Mouse (Mus musculus) MEL (cell line): ENCODE data around the gene Ripply3. TPM values are rescaled to one million over a fixed set of nuclear protein-coding genes. Genes with fewer than 3 reads are reported as not detected.

Experiments
- DNase-seq: peaks from one replicate; pipeline ENCODE4 v3.0.0; 2011; ENCODE audit warnings: low read depth, low spot score
- H3K27ac ChIP-seq: 2 replicates; pipeline ENCODE4 v1.5.1; 2012; ENCODE audit warnings: low read depth, mild to moderate bottlenecking, control low read depth, low read length, moderate library complexity; ENCODE audit not compliant: control insufficient read depth
- H3K27me3 ChIP-seq, 2 experiments: fragments of 150-350 bp in 1 of 2; sonication (generic) in 1 of 2; 2 replicates each; pipeline ENCODE4 v1.6.1; 2012; ENCODE audit warnings: low read length in 2 of 2, mild to moderate bottlenecking in 2 of 2, improper control_type of control experiment in 1 of 2, moderate library complexity in 1 of 2; ENCODE audit not compliant: insufficient read depth in 2 of 2, control insufficient read depth in 1 of 2
- H3K36me3 ChIP-seq, 2 experiments: 2 replicates each; pipeline ENCODE4 v1.6.1; 2012 to 2014; ENCODE audit warnings: low read length in 2 of 2, improper control_type of control experiment in 1 of 2, inconsistent platforms in 1 of 2, mild to moderate bottlenecking in 1 of 2; ENCODE audit not compliant: insufficient read depth in 2 of 2, control insufficient read depth in 1 of 2
- H3K4me1 ChIP-seq, 2 experiments: fragments of 150-350 bp in 1 of 2; sonication (generic) in 1 of 2; 2 replicates each; pipeline ENCODE4 v1.6.1; 2012; ENCODE audit warnings: low read length in 2 of 2, improper control_type of control experiment in 1 of 2, mild to moderate bottlenecking in 1 of 2; ENCODE audit not compliant: insufficient read depth in 2 of 2, control insufficient read depth in 1 of 2
- H3K4me3 ChIP-seq, 2 experiments: fragments of 150-350 bp in 1 of 2; sonication (generic) in 1 of 2; 2 replicates each; pipeline ENCODE4 v1.5.1; 2012; ENCODE audit warnings: low read depth in 2 of 2, low read length in 2 of 2, mild to moderate bottlenecking in 2 of 2, moderate library complexity in 2 of 2, control low read depth in 1 of 2, improper control_type of control experiment in 1 of 2; ENCODE audit not compliant: control insufficient read depth in 1 of 2, insufficient read depth in 1 of 2
- H3K79me2 ChIP-seq: 2 replicates; pipeline ENCODE4 v1.6.1; 2012; ENCODE audit warnings: mild to moderate bottlenecking, low read length, moderate library complexity; ENCODE audit not compliant: control insufficient read depth, poor library complexity, insufficient read depth
- H3K9ac ChIP-seq: 2 replicates; pipeline ENCODE4 v1.6.1; 2012; ENCODE audit warnings: low read depth, mild to moderate bottlenecking, control low read depth, low read length, moderate library complexity; ENCODE audit not compliant: control insufficient read depth, poor library complexity, severe bottlenecking
- H3K9me3 ChIP-seq: fragments of 150-350 bp; sonication (generic); replicated peaks from 2 replicates; pipeline ENCODE4 v1.6.1; 2012; ENCODE audit warnings: mild to moderate bottlenecking, low read length, improper control_type of control experiment, moderate library complexity; ENCODE audit not compliant: insufficient read depth
- BHLHE40 ChIP-seq: IDR thresholded peaks from 2 replicates; pipeline ENCODE4 v1.6.1; 2012; ENCODE audit warnings: low read depth, mild to moderate bottlenecking, inconsistent platforms, low read length, improper control_type of control experiment, borderline replicate concordance
- CHD1 ChIP-seq: IDR thresholded peaks from 2 replicates; pipeline ENCODE4 v1.6.1; 2012; ENCODE audit warnings: low read depth, mild to moderate bottlenecking, inconsistent platforms, low read length, improper control_type of control experiment
- CHD2 ChIP-seq: IDR thresholded peaks from 2 replicates; pipeline ENCODE4 v1.6.1; 2011; ENCODE audit warnings: low read length, improper control_type of control experiment
- CTCF ChIP-seq, 3 experiments: IDR thresholded peaks in 2 of 3; conservative IDR thresholded peaks in 1 of 3; 2 replicates each; pipeline ENCODE4 v1.5.1; 2011 to 2012; ENCODE audit warnings: low read length in 3 of 3, low read depth in 2 of 3, mild to moderate bottlenecking in 2 of 3, improper control_type of control experiment in 1 of 3, inconsistent platforms in 1 of 3, mixed read lengths in 1 of 3, moderate library complexity in 1 of 3; ENCODE audit not compliant: control insufficient read depth in 1 of 3, insufficient read depth in 1 of 3, poor library complexity in 1 of 3, severe bottlenecking in 1 of 3
- E2F4 ChIP-seq: IDR thresholded peaks from 2 replicates; pipeline ENCODE4 v1.6.1; 2011; ENCODE audit warnings: low read depth, low read length, improper control_type of control experiment, borderline replicate concordance
- ETS1 ChIP-seq: IDR thresholded peaks from 2 replicates; pipeline ENCODE4 v1.6.1; 2012; ENCODE audit warnings: low read depth, mild to moderate bottlenecking, inconsistent platforms, low read length, improper control_type of control experiment, moderate library complexity
- HCFC1 ChIP-seq: IDR thresholded peaks from 2 replicates; pipeline ENCODE4 v1.6.1; 2012; ENCODE audit warnings: low read depth, mild to moderate bottlenecking, inconsistent platforms, low read length, improper control_type of control experiment, moderate library complexity
- JUND ChIP-seq: IDR thresholded peaks from 2 replicates; pipeline ENCODE4 v1.6.1; 2011; ENCODE audit warnings: low read depth, mild to moderate bottlenecking, improper control_type of control experiment, low read length
- KAT2A ChIP-seq: conservative IDR thresholded peaks from 2 replicates; pipeline ENCODE4 v1.6.1; 2012; ENCODE audit warnings: low read depth, low read length, improper control_type of control experiment, inconsistent platforms
- MAX ChIP-seq: IDR thresholded peaks from 2 replicates; pipeline ENCODE4 v1.6.1; 2011; ENCODE audit warnings: low read length, improper control_type of control experiment
- MAZ ChIP-seq: IDR thresholded peaks from 2 replicates; pipeline ENCODE4 v1.6.1; 2012; ENCODE audit warnings: low read depth, mild to moderate bottlenecking, inconsistent platforms, low read length, improper control_type of control experiment
- MXI1 ChIP-seq: IDR thresholded peaks from 2 replicates; pipeline ENCODE4 v1.6.1; 2011; ENCODE audit warnings: mild to moderate bottlenecking, low read depth, low read length, improper control_type of control experiment
- MYB ChIP-seq: IDR thresholded peaks from 2 replicates; pipeline ENCODE4 v1.6.1; 2011; ENCODE audit warnings: mild to moderate bottlenecking, low read depth, low read length, improper control_type of control experiment
- MYC ChIP-seq: IDR thresholded peaks from 2 replicates; pipeline ENCODE4 v1.6.1; 2011; ENCODE audit warnings: low read depth, mild to moderate bottlenecking, low read length, improper control_type of control experiment, moderate library complexity
- NELFE ChIP-seq: IDR thresholded peaks from 2 replicates; pipeline ENCODE4 v1.6.1; 2011; ENCODE audit warnings: low read depth, low read length, improper control_type of control experiment
- POLR2A ChIP-seq, 2 experiments: IDR thresholded peaks; 2 replicates each; pipeline ENCODE4 v1.6.1; 2011 to 2012; ENCODE audit warnings: low read length in 2 of 2, mild to moderate bottlenecking in 2 of 2, control low read depth in 1 of 2, improper control_type of control experiment in 1 of 2, low read depth in 1 of 2, moderate library complexity in 1 of 2; ENCODE audit not compliant: control insufficient read depth in 1 of 2, insufficient read depth in 1 of 2, poor library complexity in 1 of 2
- POLR2AphosphoS5 ChIP-seq: IDR thresholded peaks from 2 replicates; pipeline ENCODE4 v1.6.1; 2012; ENCODE audit warnings: low read depth, borderline replicate concordance, mild to moderate bottlenecking, inconsistent platforms, low read length, moderate library complexity, mixed read lengths
- RAD21 ChIP-seq: IDR thresholded peaks from 2 replicates; pipeline ENCODE4 v1.6.1; 2011; ENCODE audit warnings: mild to moderate bottlenecking, low read depth, low read length, improper control_type of control experiment
- SIN3A ChIP-seq: IDR thresholded peaks from 2 replicates; pipeline ENCODE4 v1.6.1; 2012; ENCODE audit warnings: low read length, improper control_type of control experiment, inconsistent platforms
- TAL1 ChIP-seq: IDR thresholded peaks from 2 replicates; pipeline ENCODE4 v1.6.1; 2012; ENCODE audit warnings: mild to moderate bottlenecking, inconsistent platforms, low read length, moderate library complexity, mixed read lengths
- TBP ChIP-seq: IDR thresholded peaks from 2 replicates; pipeline ENCODE4 v1.8.0; 2011; ENCODE audit warnings: low read depth, low read length, improper control_type of control experiment
- TCF12 ChIP-seq: IDR thresholded peaks from 2 replicates; pipeline ENCODE4 v1.6.1; 2014; ENCODE audit warnings: low read depth, mild to moderate bottlenecking, inconsistent platforms, low read length, improper control_type of control experiment, moderate library complexity
- UBTF ChIP-seq: IDR thresholded peaks from 2 replicates; pipeline ENCODE4 v1.6.1; 2012; ENCODE audit warnings: low read depth, mild to moderate bottlenecking, inconsistent platforms, low read length, improper control_type of control experiment, moderate library complexity, borderline replicate concordance; ENCODE audit not compliant: insufficient read depth
- USF1 ChIP-seq: IDR thresholded peaks from 2 replicates; pipeline ENCODE4 v1.6.1; 2014; ENCODE audit warnings: low read depth, mild to moderate bottlenecking, inconsistent platforms, low read length, improper control_type of control experiment, moderate library complexity
- USF2 ChIP-seq, 2 experiments: IDR thresholded peaks; 2 replicates each; pipeline ENCODE4 v1.6.1; 2011 to 2012; ENCODE audit warnings: improper control_type of control experiment in 2 of 2, low read length in 2 of 2, borderline replicate concordance in 1 of 2, inconsistent platforms in 1 of 2, low read depth in 1 of 2, mild to moderate bottlenecking in 1 of 2; ENCODE audit not compliant: insufficient read depth in 1 of 2
- ZC3H11A ChIP-seq: IDR thresholded peaks from 2 replicates; pipeline ENCODE4 v1.6.1; 2012; ENCODE audit warnings: low read depth, mild to moderate bottlenecking, inconsistent platforms, low read length, improper control_type of control experiment
- ZKSCAN1 ChIP-seq: IDR thresholded peaks from 2 replicates; pipeline ENCODE4 v1.6.1; 2012; ENCODE audit warnings: low read depth, mild to moderate bottlenecking, inconsistent platforms, low read length, improper control_type of control experiment, moderate library complexity
- ZMIZ1 ChIP-seq: IDR thresholded peaks from 2 replicates; pipeline ENCODE4 v1.6.1; 2012; ENCODE audit warnings: low read depth, mild to moderate bottlenecking, inconsistent platforms, low read length, improper control_type of control experiment, moderate library complexity
- ZNF384 ChIP-seq: IDR thresholded peaks from 2 replicates; pipeline ENCODE4 v1.6.1; 2012; ENCODE audit warnings: low read depth, mild to moderate bottlenecking, inconsistent platforms, low read length, improper control_type of control experiment
- polyA plus RNA-seq, 2 experiments: library from polyadenylated mRNA; stranded (reverse) in 1 of 2; unstranded in 1 of 2; fragments of >175 nt in 1 of 2; fragments of >200 nt in 1 of 2; gene quantifications; 2 replicates each; pipeline versions ENCODE4 v1.2.1 to v1.2.4; 2012; ENCODE audit warnings: low replicate concordance in 2 of 2, low read depth in 1 of 2; ENCODE audit not compliant: insufficient read length in 2 of 2, insufficient read depth in 1 of 2, missing spikeins in 1 of 2
- total RNA-seq: library from RNA; depleted of rRNA; stranded (reverse); fragments of 300-350 nt; gene quantifications from 2 replicates; pipeline ENCODE4 v1.2.3, GENCODE M21; 2012

The Ripply3 gene
- total and polyA plus RNA-seq, 3 experiments: 0.18 to 0.35 TPM; not detected in 1

GRCm38 (mm10) chr16:94302274-94303202 lies 25.7 kb upstream of the Ripply3 start:
- peaks cover 0 to 11% of the 10 kb centered on the region in 2 experiments; a peak in 2 of 4 replicates for H3K4me1 ChIP-seq
- no peaks in the 10 kb centered on the region for H3K9me3 ChIP-seq
- TF ChIP-seq MXI1: no peak
- no peak for TF ChIP-seq ETS1
- TF ChIP-seq TAL1: no peak
- no peak for TF ChIP-seq BHLHE40
- no peak for TF ChIP-seq E2F4
- TF ChIP-seq POLR2A (IDR thresholded peaks at IDR 0.05; ENCODE audit: control insufficient read depth in 1 of 2, insufficient read depth in 1 of 2, low read depth in 1 of 2, low read length in 2 of 2, poor library complexity in 1 of 2): no peak
- no peak for TF ChIP-seq SIN3A
- TF ChIP-seq HCFC1: no peak
- TF ChIP-seq ZNF384: no peak
- TF ChIP-seq MYB: no peak
- TF ChIP-seq MAX: no peak
- no peak for TF ChIP-seq TBP
- no peak for TF ChIP-seq TCF12
- TF ChIP-seq CHD2: no peak
- TF ChIP-seq JUND: no peak
- no peak for TF ChIP-seq USF2 (IDR thresholded peaks at IDR 0.05; ENCODE audit: borderline replicate concordance in 1 of 2, insufficient read depth in 1 of 2, low read depth in 1 of 2, low read length in 2 of 2)
- TF ChIP-seq USF1: no peak
- no peak for TF ChIP-seq ZMIZ1
- H3K79me2 ChIP-seq: no peaks in the 10 kb centered on the region
- no peak overlapping the region for H3K27ac ChIP-seq
- no peak for DNase-seq
- H3K36me3 ChIP-seq: peaks cover 0 to 4% of the 10 kb centered on the region in 2 experiments; a peak in 2 of 4 replicates
- no peak overlapping the region for H3K9ac ChIP-seq
- H3K4me3 ChIP-seq: no peak overlapping the region
- H3K27me3 ChIP-seq: no peaks in the 10 kb centered on the region

- Histone ChIP-seq H3K9ac (no peak overlapping the region), H3K4me3 (no peak overlapping the region), H3K9me3 (no peaks in the 10 kb centered on the region), H3K79me2 (no peaks in the 10 kb centered on the region), H3K36me3 (peaks cover 0 to 4% of the 10 kb centered on the region in 2 experiments; a peak in 2 of 4 replicates), H3K27me3 (no peaks in the 10 kb centered on the region), H3K27ac (no peak overlapping the region), H3K4me1 (peaks cover 0 to 11% of the 10 kb centered on the region in 2 experiments; a peak in 2 of 4 replicates)
- no peak for TF ChIP-seq ZC3H11A
- TF ChIP-seq ZKSCAN1: no peak
- TF ChIP-seq CTCF (IDR thresholded peaks at IDR 0.05 in 2 of 3, conservative IDR thresholded peaks at IDR 0.05 in 1 of 3; ENCODE audit: control insufficient read depth in 1 of 3, insufficient read depth in 1 of 3, low read depth in 2 of 3, low read length in 3 of 3, poor library complexity in 1 of 3, severe bottlenecking in 1 of 3): no peak
- TF ChIP-seq USF1: no peak
- no peak for TF ChIP-seq MYC
- TF ChIP-seq TAL1: no peak
- no peak for TF ChIP-seq MAZ
- no peak for TF ChIP-seq E2F4
- no peak for TF ChIP-seq USF2 (IDR thresholded peaks at IDR 0.05; ENCODE audit: borderline replicate concordance in 1 of 2, insufficient read depth in 1 of 2, low read depth in 1 of 2, low read length in 2 of 2)
- TF ChIP-seq POLR2A (IDR thresholded peaks at IDR 0.05; ENCODE audit: control insufficient read depth in 1 of 2, insufficient read depth in 1 of 2, low read depth in 1 of 2, low read length in 2 of 2, poor library complexity in 1 of 2): no peak
- TF ChIP-seq RAD21: no peak
- no peak for TF ChIP-seq KAT2A
- TF ChIP-seq POLR2AphosphoS5: no peak
- TF ChIP-seq UBTF: no peak
- TF ChIP-seq NELFE: no peak
- no peak for TF ChIP-seq CHD1
- DNase-seq: no peak
Measured at GRCm38 (mm10) chr16:94303203-94303535, 25.1 kb upstream of the Ripply3 start.
